Mouse (Mus musculus): ENCODE data around the gene Myh2. TPM values are rescaled to one million over a fixed set of nuclear protein-coding genes. Genes with fewer than 3 reads are reported as not detected.

Gene Myh2
- polyA plus RNA-seq, 1 experiment, result 1.2 TPM

DNA sequence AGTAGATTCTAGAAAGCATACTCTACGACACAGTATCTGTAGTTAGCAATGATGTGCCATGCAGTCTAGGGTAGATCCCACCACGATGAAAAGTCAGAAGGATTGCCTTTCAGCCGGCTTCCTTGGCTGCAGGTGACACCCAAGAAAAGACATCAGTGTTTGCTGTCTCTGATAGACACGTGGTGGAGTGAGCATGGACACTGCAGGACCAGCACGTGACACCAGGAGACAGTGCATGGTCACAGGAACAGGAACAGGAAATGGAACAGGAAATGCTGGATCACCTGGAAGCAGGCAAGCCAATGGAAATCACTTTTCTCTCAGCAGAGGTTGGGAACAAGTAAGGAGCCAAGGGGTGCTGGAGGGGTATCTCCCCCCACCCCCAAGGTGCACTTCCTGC is 27.8 kb upstream of the Myh2 start:
- no peaks in the 10 kb centered on the region for H3K4me1 ChIP-seq (ENCODE audit: control insufficient read depth, insufficient read depth, low read length)
- DNase-seq, result no peak
- TF ChIP-seq POLR2A (IDR thresholded peaks at IDR 0.05; ENCODE audit: borderline replicate concordance, extremely low read depth, low read depth, low read length), result no peak
- no peak for TF ChIP-seq CTCF (IDR thresholded peaks at IDR 0.05; ENCODE audit: insufficient read depth, low read length)
- no peak overlapping the region for H3K4me3 ChIP-seq (replicated peaks; ENCODE audit: extremely low read depth, low read depth, low read length)
- 62% methylated on average over 5 of the region's 5 CpGs for WGBS

DNA sequence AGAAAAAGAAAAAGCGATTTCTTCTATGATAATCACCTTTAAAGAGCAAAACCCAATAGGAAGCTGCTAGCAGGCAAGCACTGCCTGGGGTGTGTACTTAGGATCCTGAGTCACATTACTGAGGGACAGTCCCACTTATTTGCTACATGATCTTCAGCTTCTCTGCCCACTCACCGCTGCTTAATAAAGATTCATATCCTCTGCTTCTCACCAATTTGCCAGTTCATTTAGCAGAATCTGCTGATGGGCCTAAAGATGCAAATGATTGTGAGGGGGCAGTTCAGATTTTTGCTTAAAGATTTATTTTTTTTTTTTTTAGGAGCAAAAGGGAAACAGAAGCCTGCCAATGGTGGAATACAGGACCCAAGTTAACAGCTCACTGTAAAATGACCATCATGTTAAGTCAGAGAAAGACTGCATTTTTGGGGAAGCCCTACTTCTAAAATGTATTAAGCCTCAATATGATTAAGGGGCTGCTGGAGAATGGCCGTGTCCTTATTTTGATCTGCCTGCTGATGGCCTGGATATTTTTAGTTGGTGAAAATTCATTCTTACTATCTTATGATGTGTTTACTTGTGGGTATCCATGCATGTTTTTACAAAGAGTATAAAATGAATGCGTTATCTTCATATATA is 26.8 kb upstream of the Myh2 start:
- WGBS, result 87% methylated on average over 4 of the region's 4 CpGs
- no peak for DNase-seq
- TF ChIP-seq CTCF (IDR thresholded peaks at IDR 0.05; ENCODE audit: insufficient read depth, low read length), result no peak
- no peak for TF ChIP-seq POLR2A (IDR thresholded peaks at IDR 0.05; ENCODE audit: borderline replicate concordance, extremely low read depth, low read depth, low read length)
- Histone ChIP-seq H3K4me1 (ENCODE audit: control insufficient read depth, insufficient read depth, low read length) (no peaks in the 10 kb centered on the region), H3K4me3 (replicated peaks; ENCODE audit: extremely low read depth, low read depth, low read length) (no peak overlapping the region)

DNA sequence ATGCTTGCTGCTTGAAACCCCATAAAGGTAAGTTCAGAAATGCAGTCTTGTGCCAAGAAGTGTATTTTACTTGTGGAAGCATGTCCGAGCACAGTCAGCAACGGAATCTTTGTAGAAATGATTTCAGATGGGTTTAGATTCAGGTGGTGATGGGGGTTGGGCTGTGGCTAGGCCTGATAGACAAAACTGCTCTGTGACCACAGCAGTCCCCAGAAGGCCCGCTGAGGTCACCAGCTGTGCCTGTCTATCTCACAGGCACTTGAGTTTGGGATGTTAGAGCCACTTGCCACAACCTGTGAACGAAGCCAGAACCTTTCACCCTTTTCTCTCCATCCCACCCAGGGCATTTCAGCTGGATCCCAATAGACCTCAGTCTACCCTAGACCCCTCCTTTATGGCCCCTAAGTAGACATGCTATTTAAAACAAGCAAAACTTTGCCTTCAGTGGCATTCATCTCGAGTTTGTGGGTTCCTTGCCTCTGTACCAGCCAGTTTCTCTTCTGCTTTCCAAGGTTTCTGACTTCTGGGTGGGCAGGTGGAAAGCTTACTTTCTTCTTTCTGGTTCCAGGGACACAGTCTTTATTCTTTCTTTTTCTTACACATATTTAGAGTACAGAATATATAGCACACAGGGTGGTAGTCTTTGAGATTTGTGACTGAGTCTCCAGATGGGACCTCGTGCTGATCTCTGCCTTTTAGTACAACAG is 26.1 kb upstream of the Myh2 start:
- 62% methylated on average over 6 of the region's 6 CpGs for WGBS
- Histone ChIP-seq H3K4me3 (replicated peaks; ENCODE audit: extremely low read depth, low read depth, low read length) (no peak overlapping the region), H3K4me1 (ENCODE audit: control insufficient read depth, insufficient read depth, low read length) (no peaks in the 10 kb centered on the region)
- DNase-seq, result no peak
- no peak for TF ChIP-seq CTCF (IDR thresholded peaks at IDR 0.05; ENCODE audit: insufficient read depth, low read length)
- no peak for TF ChIP-seq POLR2A (IDR thresholded peaks at IDR 0.05; ENCODE audit: borderline replicate concordance, extremely low read depth, low read depth, low read length)

DNA sequence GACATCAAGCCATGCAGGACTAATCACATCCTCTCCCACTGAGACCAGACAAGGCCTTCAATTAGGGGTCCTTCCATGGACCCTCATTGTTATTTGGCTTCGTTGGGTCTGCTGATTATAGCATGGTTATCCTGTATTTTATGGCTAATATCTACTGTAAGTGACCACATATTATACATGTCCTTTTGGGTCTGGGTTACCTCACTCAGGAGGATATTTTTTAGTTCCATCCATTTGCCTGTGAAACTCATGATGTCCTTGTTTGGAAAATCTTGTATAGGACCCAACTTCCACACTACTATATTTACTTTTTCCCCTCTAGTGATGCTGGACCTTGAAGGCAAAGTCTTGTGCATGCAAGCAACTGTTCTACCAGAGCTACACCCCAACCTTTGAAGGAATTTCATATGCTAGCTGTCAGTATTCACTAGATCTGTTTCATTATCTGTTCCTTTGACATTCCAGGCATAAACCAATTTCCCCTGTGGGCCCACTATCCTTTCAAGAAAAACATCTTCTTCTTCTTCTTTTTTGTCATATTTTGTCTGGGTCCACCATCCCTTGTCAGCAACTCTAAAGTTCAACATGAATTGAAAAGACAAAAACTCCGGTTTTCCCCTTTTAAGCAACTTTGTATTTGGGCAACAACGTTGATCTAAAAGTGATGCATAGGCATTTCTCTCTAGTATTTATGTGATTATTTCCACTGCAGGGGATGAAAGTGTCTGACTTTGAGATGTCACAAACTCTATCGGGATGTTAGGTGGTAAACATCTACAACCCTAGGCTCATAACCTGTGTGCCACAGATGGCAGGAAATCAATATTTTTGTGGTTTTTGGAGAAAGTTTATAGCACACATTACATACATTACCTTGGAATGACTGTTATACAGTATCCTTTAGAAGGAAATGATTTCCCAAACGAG is 25.1 kb upstream of the Myh2 start:
- Histone ChIP-seq H3K4me1 (ENCODE audit: control insufficient read depth, insufficient read depth, low read length) (no peaks in the 10 kb centered on the region), H3K4me3 (replicated peaks; ENCODE audit: extremely low read depth, low read depth, low read length) (no peak overlapping the region)
- WGBS, result 83% methylated on average over 5 of the region's 5 CpGs
- TF ChIP-seq CTCF (IDR thresholded peaks at IDR 0.05; ENCODE audit: insufficient read depth, low read length) (no peak), POLR2A (IDR thresholded peaks at IDR 0.05; ENCODE audit: borderline replicate concordance, extremely low read depth, low read depth, low read length) (no peak)
- no peak for DNase-seq

DNA sequence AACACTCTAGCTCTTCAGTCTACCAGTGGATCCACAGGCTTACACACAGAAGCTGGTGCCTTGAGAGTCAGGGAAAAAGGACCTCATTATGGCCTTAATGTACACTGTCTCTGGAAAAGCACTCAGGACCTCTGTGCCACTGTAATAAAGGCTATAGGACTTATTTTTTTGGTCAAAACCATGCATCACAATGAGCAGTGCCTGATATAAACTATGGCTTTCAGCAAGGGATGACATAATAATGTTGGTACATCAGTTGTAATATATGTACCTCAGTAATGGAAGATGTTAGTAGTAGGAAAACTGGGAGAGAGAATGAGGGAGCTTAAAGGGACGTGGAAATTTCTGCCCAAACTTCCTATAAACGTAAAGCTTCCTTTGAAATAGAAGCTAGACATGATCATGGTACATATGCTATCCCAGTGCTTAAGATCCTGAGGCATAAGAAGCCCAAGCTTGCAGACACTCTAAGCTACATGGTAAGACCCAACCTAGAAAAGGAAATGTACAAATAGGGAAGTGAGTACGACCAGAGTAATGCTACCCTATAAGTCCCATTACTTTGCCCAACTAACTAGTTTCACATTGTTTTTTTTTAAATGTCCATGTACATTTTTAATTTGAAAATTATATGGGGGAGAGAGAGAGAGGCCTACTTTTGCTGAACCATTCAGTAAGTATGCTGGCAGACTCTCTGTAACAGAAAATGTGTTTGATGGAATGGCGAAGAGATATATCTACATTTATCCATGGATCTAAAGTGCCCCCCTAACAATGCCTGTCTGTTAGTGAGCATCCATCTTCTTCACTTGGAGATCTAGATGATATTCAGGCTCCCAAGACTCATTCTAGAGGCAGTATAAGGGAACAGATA is 24.2 kb upstream of the Myh2 start:
- H3K4me1 ChIP-seq (ENCODE audit: control insufficient read depth, insufficient read depth, low read length), result no peaks in the 10 kb centered on the region
- H3K4me3 ChIP-seq (replicated peaks; ENCODE audit: extremely low read depth, low read depth, low read length), result no peak overlapping the region
- DNase-seq, result no peak
- 82% methylated on average over 4 of the region's 4 CpGs for WGBS
- TF ChIP-seq CTCF (IDR thresholded peaks at IDR 0.05; ENCODE audit: insufficient read depth, low read length) (no peak), POLR2A (IDR thresholded peaks at IDR 0.05; ENCODE audit: borderline replicate concordance, extremely low read depth, low read depth, low read length) (no peak)

DNA sequence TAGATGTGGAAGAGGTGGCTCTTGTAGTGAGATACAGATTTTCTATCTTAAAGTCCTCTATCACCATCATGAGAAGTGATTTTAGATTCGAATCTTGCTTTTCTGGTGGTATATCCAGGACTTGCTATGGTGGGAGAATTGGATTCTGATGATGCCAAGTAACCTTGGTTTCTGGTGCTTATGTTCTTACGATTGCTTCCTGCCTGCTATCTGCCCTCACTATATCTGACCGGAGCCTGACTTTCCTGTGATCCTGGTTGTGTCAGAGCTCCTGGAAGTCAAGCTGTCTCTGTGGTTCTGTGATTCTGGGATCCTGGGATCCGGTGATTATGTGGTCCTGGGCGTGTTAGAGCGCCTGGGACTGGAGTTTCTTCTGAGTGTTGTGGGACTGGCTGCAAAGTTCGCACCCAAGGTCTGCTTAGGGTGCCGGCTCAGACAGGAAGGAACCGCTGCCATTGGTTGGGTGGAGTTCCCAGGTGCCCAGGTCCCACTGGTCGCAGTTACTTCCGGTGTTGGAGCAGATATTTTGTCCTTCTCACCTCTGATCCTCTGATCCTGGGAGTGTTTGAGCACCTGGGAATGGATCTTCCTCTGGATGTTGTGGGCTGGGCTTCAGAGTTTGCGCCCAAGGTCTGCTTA is 23.4 kb upstream of the Myh2 start:
- H3K4me1 ChIP-seq (ENCODE audit: control insufficient read depth, insufficient read depth, low read length), result no peaks in the 10 kb centered on the region
- no peak overlapping the region for H3K4me3 ChIP-seq (replicated peaks; ENCODE audit: extremely low read depth, low read depth, low read length)
- WGBS, result 85% methylated on average over 12 of the region's 12 CpGs
- no peak for DNase-seq
- TF ChIP-seq POLR2A (IDR thresholded peaks at IDR 0.05; ENCODE audit: borderline replicate concordance, extremely low read depth, low read depth, low read length) (no peak), CTCF (IDR thresholded peaks at IDR 0.05; ENCODE audit: insufficient read depth, low read length) (no peak)

DNA sequence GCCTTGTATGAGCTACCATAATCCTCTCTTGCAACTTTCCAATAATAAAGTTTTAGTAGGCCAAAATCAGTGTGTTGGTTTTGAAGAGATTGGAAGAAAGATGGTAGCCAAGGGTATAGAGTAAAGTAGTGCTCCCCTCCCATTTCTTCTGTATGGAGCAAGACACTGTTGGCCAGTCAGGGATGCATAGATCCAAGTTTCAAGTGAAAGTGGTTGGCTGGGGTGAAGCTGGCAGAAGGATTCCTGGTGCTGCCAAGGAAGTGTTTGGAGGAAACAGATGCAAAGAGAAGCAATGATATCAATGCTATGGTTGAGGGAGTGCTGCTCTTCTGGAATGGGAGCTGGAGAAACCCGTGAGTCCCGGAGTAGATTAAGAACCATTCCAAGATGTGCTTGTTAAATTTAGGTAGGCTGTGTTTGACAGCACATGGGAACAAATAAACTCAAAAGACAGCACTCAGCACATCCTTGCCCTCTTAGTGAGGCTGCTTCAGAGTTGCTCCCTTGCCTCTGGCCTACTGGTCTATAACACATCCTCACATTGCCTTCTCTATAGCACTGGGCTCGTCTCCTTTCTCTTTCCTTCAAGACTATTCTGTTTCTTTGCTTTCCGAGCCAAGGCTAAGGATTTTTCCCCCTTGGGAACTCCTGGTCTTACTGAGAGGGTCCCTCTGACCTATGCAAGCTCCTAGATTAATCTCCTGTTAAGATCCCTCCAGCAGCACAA is 22.4 kb upstream of the Myh2 start:
- TF ChIP-seq POLR2A (IDR thresholded peaks at IDR 0.05; ENCODE audit: borderline replicate concordance, extremely low read depth, low read depth, low read length), result no peak
- TF ChIP-seq CTCF (IDR thresholded peaks at IDR 0.05; ENCODE audit: insufficient read depth, low read length), result no peak
- Histone ChIP-seq H3K4me1 (ENCODE audit: control insufficient read depth, insufficient read depth, low read length) (no peaks in the 10 kb centered on the region), H3K4me3 (replicated peaks; ENCODE audit: extremely low read depth, low read depth, low read length) (no peak overlapping the region)
- no peak for DNase-seq
- WGBS, result 77% methylated on average over 4 of the region's 4 CpGs

DNA sequence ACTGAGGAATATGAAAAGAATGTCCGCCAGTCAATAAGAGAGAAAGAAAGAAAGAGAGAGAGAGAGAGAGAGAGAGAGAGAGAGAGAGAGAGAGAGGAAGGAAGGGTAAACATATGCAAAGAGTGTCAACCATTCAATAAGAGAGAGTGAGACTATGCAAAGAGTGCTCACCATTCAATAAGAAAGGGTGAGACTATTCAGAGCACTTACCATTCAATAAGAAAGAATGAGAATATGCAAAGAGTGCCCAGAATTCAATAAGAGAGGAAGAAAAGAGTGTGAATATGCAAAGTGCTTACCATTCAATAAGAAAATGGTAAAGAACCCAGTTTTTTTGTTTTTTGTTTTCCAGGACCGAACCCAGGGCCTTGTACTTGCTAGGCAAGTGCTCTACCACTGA is 20.6 kb upstream of the Myh2 start:
- no peak for DNase-seq
- TF ChIP-seq POLR2A (IDR thresholded peaks at IDR 0.05; ENCODE audit: borderline replicate concordance, extremely low read depth, low read depth, low read length) (no peak), CTCF (IDR thresholded peaks at IDR 0.05; ENCODE audit: insufficient read depth, low read length) (no peak)
- 78% methylated on average over 2 of the region's 2 CpGs for WGBS
- no peak overlapping the region for H3K4me3 ChIP-seq (replicated peaks; ENCODE audit: extremely low read depth, low read depth, low read length)
- H3K4me1 ChIP-seq (ENCODE audit: control insufficient read depth, insufficient read depth, low read length), result no peaks in the 10 kb centered on the region
